Mouse (Mus musculus): Measurements from ENCODE around the gene Rbl2.

Gene Rbl2

DNA sequence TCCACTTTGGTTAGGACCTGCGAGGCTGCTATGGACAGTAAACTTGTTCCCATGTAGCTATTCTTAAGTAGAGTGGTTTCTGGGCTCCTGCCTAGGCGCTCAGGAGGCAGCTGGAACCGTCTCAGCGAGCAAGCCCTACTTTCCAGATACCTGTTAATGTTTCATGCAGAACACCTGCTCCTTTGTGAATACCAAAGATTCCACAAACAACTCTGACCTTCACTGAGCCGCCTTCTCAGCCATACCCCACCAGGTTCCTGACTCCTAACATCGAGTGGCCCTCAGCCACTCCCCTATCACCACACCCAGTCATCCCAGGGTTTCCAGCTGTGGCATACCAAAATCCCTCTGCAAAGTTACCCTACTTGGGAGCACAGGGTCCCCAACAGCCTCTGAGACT is 100.3 kb downstream of the Rbl2 start:
- no peak for DNase-seq (ENCODE audit: low read depth, low spot score)

DNA sequence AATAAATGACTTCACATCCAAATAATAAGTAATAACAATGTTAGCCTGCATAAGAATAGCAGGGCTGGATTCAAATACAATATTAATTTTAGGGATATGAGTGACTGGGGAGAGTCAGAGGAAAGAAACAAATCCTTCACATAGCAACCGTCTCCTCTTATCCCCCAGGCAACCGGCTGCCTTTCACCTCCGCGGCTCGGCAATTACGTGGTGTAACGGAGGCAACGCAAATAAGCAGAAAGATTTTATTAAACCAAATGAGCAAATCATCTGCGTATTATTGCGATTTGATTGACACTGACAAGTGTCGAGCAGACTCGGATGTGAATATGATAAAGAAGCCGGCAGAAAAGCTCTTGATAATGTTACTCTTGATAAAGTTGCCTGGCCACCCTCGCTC is 101.1 kb downstream of the Rbl2 start:
- DNase-seq (ENCODE audit: low read depth, low spot score), result no peak

GRCm38 (mm10) chr8:91171605-91172004 is 101.7 kb downstream of the Rbl2 start:
- DNase-seq (ENCODE audit: low read depth, low spot score), result no peak

Data from embryo, embryonic 11.5 days (tissue).